Mouse (Mus musculus): ENCODE results near the gene Kcna1. TPM values are rescaled to one million over a fixed set of nuclear protein-coding genes. Genes with fewer than 3 reads are reported as not detected.

Kcna1 gene
- total and polyA plus RNA-seq, 3 experiments = not detected

- H3K27ac ChIP-seq (ENCODE audit: control insufficient read depth, low read depth, low read length) = no peak overlapping the region
Measured at GRCm38 (mm10) chr6:126664569-126664968, 18.4 kb upstream of the Kcna1 start.

DNA sequence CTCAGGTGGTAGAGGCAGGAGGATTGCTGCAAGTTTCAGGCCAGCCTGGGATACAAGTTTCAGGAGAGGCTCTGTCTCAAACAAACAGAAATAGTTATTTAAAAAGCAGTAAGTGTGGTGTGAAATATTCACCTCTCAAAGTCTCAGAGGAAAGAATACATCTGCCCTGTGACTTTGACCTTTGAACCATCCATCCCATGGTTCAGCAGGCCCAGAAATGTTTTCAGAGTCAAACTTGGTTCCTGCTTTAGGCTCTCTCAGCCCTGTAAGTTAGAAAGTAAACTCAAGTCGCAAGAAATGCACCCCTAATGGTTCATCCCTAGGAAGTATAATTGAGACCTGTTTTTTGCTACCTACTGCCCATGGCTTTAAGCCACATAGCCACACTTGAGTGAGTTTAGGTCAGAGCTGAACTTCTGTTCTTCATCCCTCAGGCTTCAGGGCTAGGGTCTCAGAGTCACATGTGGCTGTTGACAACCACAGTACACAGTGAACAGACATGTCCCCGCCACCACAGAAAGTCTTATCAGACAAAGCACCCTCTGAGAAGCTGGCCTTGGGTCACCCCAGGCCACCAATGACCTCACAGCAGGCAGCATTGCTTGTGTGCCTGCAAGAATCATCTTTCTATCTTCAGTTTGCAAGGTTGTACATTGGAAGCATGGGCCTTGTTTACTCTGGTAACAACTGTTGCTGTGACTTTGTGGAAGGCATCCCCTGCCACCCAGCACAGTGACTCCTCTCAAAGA, 11.6 kb upstream of the Kcna1 start:
- DNase-seq (ENCODE audit: low read depth, low spot score) = no peak
- H3K27me3 ChIP-seq (ENCODE audit: control insufficient read depth in 1 of 2, insufficient read depth in 2 of 2, low read length in 2 of 2) = no peaks in the 10 kb centered on the region
- H3K4me3 ChIP-seq (ENCODE audit: control insufficient read depth in 1 of 2, insufficient read depth in 1 of 2, low read depth in 2 of 2, low read length in 2 of 2) = no peak overlapping the region
- no peaks in the 10 kb centered on the region for H3K79me2 ChIP-seq (ENCODE audit: control insufficient read depth, insufficient read depth, low read length, poor library complexity)
- no peak overlapping the region for H3K9ac ChIP-seq (ENCODE audit: control insufficient read depth, low read depth, low read length, poor library complexity, severe bottlenecking)
- TF ChIP-seq ELF1 (IDR thresholded peaks at IDR 0.05; ENCODE audit: low read depth, low read length) (no peak), GATA1 (IDR thresholded peaks at IDR 0.05; ENCODE audit: low read depth, low read length) (no peak), MYB (IDR thresholded peaks at IDR 0.05; ENCODE audit: low read depth, low read length) (no peak), ZNF384 (IDR thresholded peaks at IDR 0.05; ENCODE audit: low read depth, low read length) (no peak), POLR2AphosphoS2 (IDR thresholded peaks at IDR 0.05; ENCODE audit: low read length) (no peak), HCFC1 (IDR thresholded peaks at IDR 0.05; ENCODE audit: low read depth, low read length) (no peak), USF2 (IDR thresholded peaks at IDR 0.05; ENCODE audit: borderline replicate concordance in 1 of 2, insufficient read depth in 1 of 2, low read depth in 1 of 2, low read length in 2 of 2) (no peak), TBP (IDR thresholded peaks at IDR 0.05; ENCODE audit: low read depth, low read length) (no peak)
- H3K9me3 ChIP-seq (replicated peaks; ENCODE audit: insufficient read depth, low read length) = no peaks in the 10 kb centered on the region
- H3K36me3 ChIP-seq (ENCODE audit: control insufficient read depth in 1 of 2, insufficient read depth in 2 of 2, low read length in 2 of 2) = no peaks in the 10 kb centered on the region
- H3K4me1 ChIP-seq (ENCODE audit: control insufficient read depth in 1 of 2, insufficient read depth in 2 of 2, low read length in 2 of 2) = no peaks in the 10 kb centered on the region
- no peak overlapping the region for H3K27ac ChIP-seq (ENCODE audit: control insufficient read depth, low read depth, low read length)

More at GRCm38 (mm10) chr6:126664569-126664968, 18.4 kb upstream of the Kcna1 start:
- H3K9ac ChIP-seq (ENCODE audit: control insufficient read depth, low read depth, low read length, poor library complexity, severe bottlenecking) = no peak overlapping the region
- H3K79me2 ChIP-seq (ENCODE audit: control insufficient read depth, insufficient read depth, low read length, poor library complexity) = no peaks in the 10 kb centered on the region
- H3K4me3 ChIP-seq (ENCODE audit: control insufficient read depth in 1 of 2, insufficient read depth in 1 of 2, low read depth in 2 of 2, low read length in 2 of 2) = no peak overlapping the region
- no peaks in the 10 kb centered on the region for H3K27me3 ChIP-seq (ENCODE audit: control insufficient read depth in 1 of 2, insufficient read depth in 2 of 2, low read length in 2 of 2)
- TF ChIP-seq TCF12 (IDR thresholded peaks at IDR 0.05; ENCODE audit: low read depth, low read length) = no peak
- TF ChIP-seq NELFE (IDR thresholded peaks at IDR 0.05; ENCODE audit: low read depth, low read length) = no peak
- no peak for TF ChIP-seq JUND (IDR thresholded peaks at IDR 0.05; ENCODE audit: low read depth, low read length)
- TF ChIP-seq ZNF384 (IDR thresholded peaks at IDR 0.05; ENCODE audit: low read depth, low read length) = no peak
- TF ChIP-seq E2F4 (IDR thresholded peaks at IDR 0.05; ENCODE audit: borderline replicate concordance, low read depth, low read length) = no peak
- no peak for TF ChIP-seq MYC (IDR thresholded peaks at IDR 0.05; ENCODE audit: low read depth, low read length)
- TF ChIP-seq ZKSCAN1 (IDR thresholded peaks at IDR 0.05; ENCODE audit: low read depth, low read length) = no peak
- TF ChIP-seq CHD2 (IDR thresholded peaks at IDR 0.05; ENCODE audit: low read length) = no peak
- TF ChIP-seq SMC3 (IDR thresholded peaks at IDR 0.05; ENCODE audit: low read depth, low read length) = no peak
- no peak for TF ChIP-seq BHLHE40 (IDR thresholded peaks at IDR 0.05; ENCODE audit: borderline replicate concordance, low read depth, low read length)
- no peak for TF ChIP-seq NRF1 (IDR thresholded peaks at IDR 0.05; ENCODE audit: insufficient read depth, low read depth, low read length, poor library complexity, severe bottlenecking)
- TF ChIP-seq MAFK (IDR thresholded peaks at IDR 0.05; ENCODE audit: borderline replicate concordance, low read depth, low read length) = no peak
- TF ChIP-seq USF2 (IDR thresholded peaks at IDR 0.05; ENCODE audit: borderline replicate concordance in 1 of 2, insufficient read depth in 1 of 2, low read depth in 1 of 2, low read length in 2 of 2) = no peak
- no peaks in the 10 kb centered on the region for H3K36me3 ChIP-seq (ENCODE audit: control insufficient read depth in 1 of 2, insufficient read depth in 2 of 2, low read length in 2 of 2)
- H3K4me1 ChIP-seq (ENCODE audit: control insufficient read depth in 1 of 2, insufficient read depth in 2 of 2, low read length in 2 of 2) = no peaks in the 10 kb centered on the region
- H3K9me3 ChIP-seq (replicated peaks; ENCODE audit: insufficient read depth, low read length) = no peaks in the 10 kb centered on the region
- DNase-seq (ENCODE audit: low read depth, low spot score) = no peak

Measured in MEL (cell line).